Mouse (Mus musculus) midbrain, embryonic 10.5 days (tissue): Measurements from ENCODE around the gene 6030445D17Rik. TPM values are rescaled to one million over a fixed set of nuclear protein-coding genes. Genes with fewer than 3 reads are reported as not detected.

ENCODE experiments used
- DNase-seq: peaks from one replicate; pipeline ENCODE4 v3.0.0-alpha.2; 2017; ENCODE audit warnings: low spot score
- H3K27ac ChIP-seq: fragments of 300-500 bp; sonication (generic); replicated peaks from 2 replicates; pipeline ENCODE4 v1.5.1; 2016; ENCODE audit warnings: mild to moderate bottlenecking
- H3K27me3 ChIP-seq: fragments of 300-500 bp; sonication (generic); 2 replicates; pipeline ENCODE4 v1.6.1; 2016; ENCODE audit warnings: low read depth, mild to moderate bottlenecking; ENCODE audit not compliant: poor library complexity, severe bottlenecking
- H3K36me3 ChIP-seq: fragments of 300-500 bp; sonication (generic); 2 replicates; pipeline ENCODE4 v1.6.1; 2016; ENCODE audit warnings: mild to moderate bottlenecking, moderate library complexity
- H3K4me1 ChIP-seq: fragments of 300-500 bp; sonication (generic); 2 replicates; pipeline ENCODE4 v1.6.1; 2016
- H3K4me3 ChIP-seq: fragments of 300-500 bp; sonication (generic); 2 replicates; pipeline ENCODE4 v1.5.1; 2016; ENCODE audit warnings: mild to moderate bottlenecking, moderate library complexity
- H3K9me3 ChIP-seq: fragments of 300-500 bp; sonication (generic); replicated peaks from 2 replicates; pipeline ENCODE4 v1.6.1; 2016; ENCODE audit warnings: mild to moderate bottlenecking
- WGBS: fragments of 180-500 bp; shearing (Covaris S2); methylation state at CpG from one replicate; pipeline ENCODE4 v1.1.7; 2016; 5-methylcytosine and 5-hydroxymethylcytosine counted together
- polyA plus RNA-seq: library from polyadenylated mRNA; unstranded; fragments of >200 nt; fragmentation: Nextera tagmentation; extraction: Ambion mirVana; gene quantifications from 2 replicates; pipeline ENCODE4 v1.2.1, GENCODE M21; 2016

Gene 6030445D17Rik
- polyA plus RNA-seq, 1 experiment from 2014 or later = 0.23 TPM

GRCm38 (mm10) chr4:136463436-136463835 is 1.4 kb downstream of the 6030445D17Rik start:
- Histone ChIP-seq H3K36me3 (no peaks in the 10 kb centered on the region), H3K27ac (no peak overlapping the region; the same call in 1 of the 2 replicates), H3K9me3 (no peaks in the 10 kb centered on the region), H3K4me3 (peak overlapping the region; percentile 90), H3K4me1 (peaks cover 40% of the 10 kb centered on the region), H3K27me3 (peaks cover 67% of the 10 kb centered on the region)
- DNase-seq = no peak
- 18% methylated on average over 9 of the region's 9 CpGs for WGBS

- Histone ChIP-seq H3K4me1 (peaks cover 53% of the 10 kb centered on the region), H3K27me3 (peaks cover 52% of the 10 kb centered on the region), H3K9me3 (no peaks in the 10 kb centered on the region), H3K36me3 (no peaks in the 10 kb centered on the region), H3K4me3 (no peak overlapping the region), H3K27ac (no peak overlapping the region)
- no peak for DNase-seq
- 87% methylated on average over 4 of the region's 4 CpGs for WGBS
These were observed 4.2 kb downstream of the 6030445D17Rik start for GRCm38 (mm10) chr4:136466226-136466625.

DNA sequence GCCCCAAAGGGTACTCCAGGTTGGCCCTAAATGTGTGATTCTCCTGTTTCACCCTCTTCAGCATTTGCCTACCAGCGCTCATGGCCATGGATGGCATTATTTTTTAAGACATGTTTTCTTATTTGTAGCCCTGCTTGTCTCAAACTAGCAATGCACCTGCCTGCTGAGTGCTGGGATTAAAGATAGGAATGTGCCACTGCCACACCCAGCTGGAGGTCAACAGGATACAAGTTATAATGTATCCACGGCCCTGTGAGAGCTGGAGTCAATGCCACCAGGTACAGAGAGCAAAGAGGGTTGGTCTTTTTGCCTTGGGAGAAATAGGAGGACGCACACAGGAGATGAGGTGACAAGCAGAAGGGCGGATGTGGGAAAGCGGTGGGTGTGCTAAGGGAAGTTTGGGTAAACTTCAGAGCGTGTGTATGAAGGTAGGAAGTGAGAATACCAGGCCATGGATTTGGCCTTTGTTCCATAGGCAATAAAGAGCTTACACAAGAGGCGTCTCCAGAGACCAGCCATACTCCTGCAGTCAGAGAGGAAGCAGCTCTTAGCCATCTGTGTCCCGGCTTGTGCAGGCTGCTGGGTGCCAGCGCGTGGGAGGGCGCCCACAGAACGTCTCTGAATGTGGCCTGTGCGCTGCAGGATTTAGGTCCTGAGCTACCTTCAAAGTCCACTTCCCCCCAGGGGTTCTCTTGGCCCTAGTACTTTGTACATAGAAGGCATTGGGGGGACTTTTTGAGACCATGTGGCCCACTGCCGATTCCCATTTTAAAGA is 6.7 kb downstream of the 6030445D17Rik start:
- H3K9me3 ChIP-seq = no peaks in the 10 kb centered on the region
- peaks cover 52% of the 10 kb centered on the region for H3K4me1 ChIP-seq
- peaks cover 27% of the 10 kb centered on the region for H3K27me3 ChIP-seq
- H3K27ac ChIP-seq = 0 out of 2 replicates have a peak overlapping the region, but pooled peaks have one; percentile 98
- 79% methylated on average over 14 of the region's 14 CpGs for WGBS
- peak overlapping the region; percentile 96 for H3K4me3 ChIP-seq
- DNase-seq = no peak
- H3K36me3 ChIP-seq = no peaks in the 10 kb centered on the region

GRCm38 (mm10) chr4:136469371-136469903 is 7.4 kb downstream of the 6030445D17Rik start, which contains the start of gene Luzp1:
Gene Luzp1, plus strand, starts transcription at chr4:136469761.
- peaks cover 50% of the 10 kb centered on the region for H3K4me1 ChIP-seq
- whole genome bisulfite sequencing = 2% methylated on average over 36 of the region's 36 CpGs
- H3K4me3 ChIP-seq = peak within 1 kb of the TSS; percentile 96
- peaks cover 20% of the 10 kb centered on the region for H3K27me3 ChIP-seq
- peak; percentile 93 for DNase-seq
- no peaks in the 10 kb centered on the region for H3K9me3 ChIP-seq
- H3K27ac ChIP-seq = peak within 1 kb of the TSS; percentile 98
- H3K36me3 ChIP-seq = no peaks in the 10 kb centered on the region

DNA sequence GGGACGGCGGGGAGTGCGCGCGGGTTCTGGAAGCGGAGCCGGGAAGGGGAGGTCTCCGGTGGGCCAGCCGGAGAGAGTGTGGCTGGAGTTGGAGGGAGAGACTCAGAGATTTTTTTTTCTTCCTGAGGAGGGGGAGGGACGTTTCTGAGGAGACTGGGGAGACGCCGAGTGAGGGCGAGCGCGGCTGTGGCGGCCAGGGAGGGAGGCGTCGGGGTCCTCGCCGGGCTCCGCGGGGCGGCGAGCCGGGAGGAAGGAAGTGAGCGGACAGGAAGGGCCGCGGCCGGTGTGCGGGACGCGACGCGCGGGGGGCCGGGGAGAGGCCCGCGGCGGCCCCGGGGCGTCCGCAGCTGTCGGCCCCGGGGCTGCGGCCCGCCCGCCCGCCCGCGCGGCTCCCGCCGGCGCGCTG is 7.9 kb downstream of the 6030445D17Rik start:
- no peak for DNase-seq

GRCm38 (mm10) chr4:136470347-136471071 is 8.5 kb downstream of the 6030445D17Rik start:
- under 1% methylated on average over 58 of the region's 58 CpGs for WGBS
- Histone ChIP-seq H3K27ac (peak overlapping the region; percentile 98), H3K4me1 (peaks cover 45% of the 10 kb centered on the region), H3K4me3 (peak overlapping the region; percentile 96), H3K9me3 (no peaks in the 10 kb centered on the region), H3K36me3 (no peaks in the 10 kb centered on the region), H3K27me3 (peaks cover 10% of the 10 kb centered on the region)
- DNase-seq = peak; percentile 73

More for the DNA sequence above, 7.9 kb downstream of the 6030445D17Rik start:
- H3K36me3 ChIP-seq = no peaks in the 10 kb centered on the region
- H3K4me3 ChIP-seq = peak overlapping the region; percentile 96
- H3K27ac ChIP-seq = peak overlapping the region; percentile 98
- peaks cover 15% of the 10 kb centered on the region for H3K27me3 ChIP-seq
- under 1% methylated on average over 32 of the region's 55 CpGs for WGBS
- no peaks in the 10 kb centered on the region for H3K9me3 ChIP-seq
- peaks cover 45% of the 10 kb centered on the region for H3K4me1 ChIP-seq

DNA sequence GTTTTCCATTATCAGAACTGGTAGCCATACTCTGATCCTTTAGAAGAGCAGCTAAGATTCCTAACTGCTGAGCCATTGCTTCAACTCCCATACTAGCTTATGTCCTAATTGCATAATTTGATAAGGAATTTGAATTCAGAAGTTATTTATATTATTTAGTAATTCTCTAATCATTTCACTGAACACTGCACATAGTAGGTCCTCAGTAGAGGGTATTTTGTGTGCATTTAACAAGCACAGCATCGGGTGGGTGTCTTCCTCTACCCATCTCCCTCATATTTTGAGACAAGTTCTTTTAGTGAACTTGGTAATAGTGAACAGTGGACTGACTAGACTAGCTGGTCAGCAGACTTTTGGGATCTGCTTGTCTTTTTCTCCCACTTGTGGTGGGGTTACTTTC is 14.6 kb downstream of the 6030445D17Rik start:
- 100% methylated on average over 1 of the region's 1 CpGs for WGBS
- H3K36me3 ChIP-seq = 0 out of 2 replicates have a peak, but pooled peaks cover 7% of the 10 kb centered on the region
- DNase-seq = no peak
- H3K9me3 ChIP-seq = no peaks in the 10 kb centered on the region
- H3K27me3 ChIP-seq = no peaks in the 10 kb centered on the region
- H3K27ac ChIP-seq = no peak overlapping the region
- peaks cover 25% of the 10 kb centered on the region for H3K4me1 ChIP-seq
- H3K4me3 ChIP-seq = no peak overlapping the region

- no peak for DNase-seq
- Histone ChIP-seq H3K4me1 (no peaks in the 10 kb centered on the region), H3K4me3 (no peak overlapping the region), H3K27me3 (no peaks in the 10 kb centered on the region), H3K9me3 (no peaks in the 10 kb centered on the region; the same call in 1 of the 2 replicates), H3K36me3 (peaks cover 10% of the 10 kb centered on the region), H3K27ac (no peak overlapping the region)
- 87% methylated on average over 2 of the region's 2 CpGs for WGBS
These were observed 24.5 kb downstream of the 6030445D17Rik start for GRCm38 (mm10) chr4:136486549-136486948.

- H3K4me3 ChIP-seq = no peak overlapping the region
- no peaks in the 10 kb centered on the region; the same call in 1 of the 2 replicates for H3K36me3 ChIP-seq
- H3K4me1 ChIP-seq = no peaks in the 10 kb centered on the region
- H3K27me3 ChIP-seq = no peaks in the 10 kb centered on the region
- H3K27ac ChIP-seq = no peak overlapping the region
- no peaks in the 10 kb centered on the region for H3K9me3 ChIP-seq
- no peak for DNase-seq
These were observed 33.9 kb downstream of the 6030445D17Rik start for GRCm38 (mm10) chr4:136495993-136496392.

- DNase-seq = no peak
- no peaks in the 10 kb centered on the region for H3K36me3 ChIP-seq
- no peak overlapping the region for H3K4me3 ChIP-seq
- no peaks in the 10 kb centered on the region for H3K27me3 ChIP-seq
- no peaks in the 10 kb centered on the region for H3K9me3 ChIP-seq
- WGBS = 78% methylated on average over 2 of the region's 2 CpGs
- no peaks in the 10 kb centered on the region for H3K4me1 ChIP-seq
- H3K27ac ChIP-seq = no peak overlapping the region
These were observed 43.6 kb downstream of the 6030445D17Rik start for GRCm38 (mm10) chr4:136505426-136506215.

DNA sequence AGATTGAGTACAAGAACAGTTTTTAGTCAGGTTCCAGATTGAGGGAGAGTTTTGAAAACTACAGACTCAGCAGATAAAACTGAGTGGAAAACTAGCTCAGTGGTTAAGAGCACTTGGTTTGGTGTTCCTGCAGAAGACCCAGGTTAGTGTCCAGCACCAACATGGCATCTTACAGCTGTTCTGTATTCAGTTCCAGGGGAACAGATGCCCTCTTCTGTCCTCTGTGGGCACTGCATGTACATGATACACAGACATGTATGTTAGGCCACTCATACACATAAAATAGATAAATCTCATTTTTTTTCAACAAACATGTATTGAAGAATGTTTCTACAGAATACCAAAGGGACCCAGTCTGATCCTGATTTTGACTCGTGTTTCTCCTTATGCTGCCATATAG is 47.8 kb downstream of the 6030445D17Rik start:
- H3K36me3 ChIP-seq = no peaks in the 10 kb centered on the region
- H3K27ac ChIP-seq = no peak overlapping the region
- no peak overlapping the region for H3K4me3 ChIP-seq
- H3K9me3 ChIP-seq = no peaks in the 10 kb centered on the region
- peaks cover 7% of the 10 kb centered on the region; the same call in 1 of the 2 replicates for H3K4me1 ChIP-seq
- no peak for DNase-seq
- 89% methylated on average over 1 of the region's 1 CpGs for WGBS
- no peaks in the 10 kb centered on the region for H3K27me3 ChIP-seq

DNA sequence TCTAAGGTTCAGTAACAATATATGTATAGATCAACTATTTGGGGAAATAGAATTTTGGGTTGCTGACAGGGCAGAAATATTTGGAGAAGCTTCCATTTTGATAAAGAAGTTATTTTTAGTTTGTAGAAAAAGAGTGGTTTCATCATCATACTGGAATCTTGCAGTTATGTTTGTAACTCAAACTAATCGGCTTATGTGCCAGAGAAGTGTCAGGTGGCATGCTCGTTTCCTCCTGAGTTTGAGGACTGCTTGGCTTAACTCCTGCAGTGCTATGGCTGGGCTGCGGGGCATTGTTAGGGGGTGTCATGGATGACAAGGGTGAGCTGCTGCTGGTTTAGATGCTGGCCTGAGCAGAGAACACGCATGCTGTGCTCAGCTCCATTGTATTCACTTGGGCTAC is 49.7 kb downstream of the 6030445D17Rik start:
- Histone ChIP-seq H3K27me3 (no peaks in the 10 kb centered on the region), H3K9me3 (no peaks in the 10 kb centered on the region), H3K27ac (no peak overlapping the region), H3K4me1 (peaks cover 7% of the 10 kb centered on the region; the same call in 1 of the 2 replicates), H3K36me3 (0 out of 2 replicates have a peak, but pooled peaks cover 3% of the 10 kb centered on the region), H3K4me3 (no peak overlapping the region)
- DNase-seq = no peak
- 70% methylated on average over 4 of the region's 4 CpGs for WGBS
